Mouse (Mus musculus) liver, embryonic 15.5 days (tissue): Measurements from ENCODE around the gene Rnaseh2c. TPM values are rescaled to one million over a fixed set of nuclear protein-coding genes. Genes with fewer than 3 reads are reported as not detected.

Experiments
- ATAC-seq: fragments of 200-750 bp; cut with Nextera tagmentation; 2 replicates; pipeline ENCODE4 v1.8.0; 2017; ENCODE audit warnings: moderate number of reproducible peaks, mild to moderate bottlenecking, moderate library complexity; ENCODE audit not compliant: insufficient read depth
- H3K27ac ChIP-seq: fragments of 300-500 bp; sonication (generic); replicated peaks from 2 replicates; pipeline ENCODE4 v1.5.1; 2015; ENCODE audit warnings: mild to moderate bottlenecking, inconsistent platforms
- H3K27me3 ChIP-seq: fragments of 300-500 bp; sonication (generic); 2 replicates; pipeline ENCODE4 v1.6.1; 2015; ENCODE audit warnings: mild to moderate bottlenecking, inconsistent platforms
- H3K36me3 ChIP-seq: fragments of 300-500 bp; sonication (generic); replicated peaks from 2 replicates; pipeline ENCODE4 v1.6.1; 2015; ENCODE audit warnings: moderate library complexity, mild to moderate bottlenecking, inconsistent platforms
- H3K4me1 ChIP-seq: fragments of 300-500 bp; sonication (generic); replicated peaks from 2 replicates; pipeline ENCODE4 v1.6.1; 2015; ENCODE audit warnings: inconsistent platforms
- H3K4me2 ChIP-seq: fragments of 300-500 bp; sonication (generic); 2 replicates; pipeline ENCODE4 v1.6.1; 2015; ENCODE audit warnings: moderate library complexity, mild to moderate bottlenecking, inconsistent platforms
- H3K4me3 ChIP-seq: fragments of 300-500 bp; sonication (generic); replicated peaks from 2 replicates; pipeline ENCODE4 v1.5.1; 2015; ENCODE audit warnings: mild to moderate bottlenecking, inconsistent platforms
- H3K9ac ChIP-seq: fragments of 300-500 bp; sonication (generic); 2 replicates; pipeline ENCODE4 v1.6.1; 2015; ENCODE audit warnings: moderate library complexity, mild to moderate bottlenecking, inconsistent platforms
- H3K9me3 ChIP-seq: fragments of 300-500 bp; sonication (generic); replicated peaks from 2 replicates; pipeline ENCODE4 v1.6.1; 2016; ENCODE audit warnings: inconsistent platforms
- WGBS: fragments of 180-500 bp; shearing (Covaris S2); methylation state at CpG from one replicate; pipeline ENCODE4 v1.1.7; 2015; ENCODE audit warnings: mixed read lengths; ENCODE audit not compliant: insufficient replicate concordance; 5-methylcytosine and 5-hydroxymethylcytosine counted together
- polyA plus RNA-seq: library from polyadenylated mRNA; unstranded; fragments of >200 nt; fragmentation: Nextera tagmentation; extraction: Ambion mirVana; gene quantifications from 2 replicates; pipeline ENCODE4 v1.2.1, GENCODE M21; 2015

Rnaseh2c gene
- polyA plus RNA-seq, 1 experiment from 2014 or later: 122 TPM

DNA sequence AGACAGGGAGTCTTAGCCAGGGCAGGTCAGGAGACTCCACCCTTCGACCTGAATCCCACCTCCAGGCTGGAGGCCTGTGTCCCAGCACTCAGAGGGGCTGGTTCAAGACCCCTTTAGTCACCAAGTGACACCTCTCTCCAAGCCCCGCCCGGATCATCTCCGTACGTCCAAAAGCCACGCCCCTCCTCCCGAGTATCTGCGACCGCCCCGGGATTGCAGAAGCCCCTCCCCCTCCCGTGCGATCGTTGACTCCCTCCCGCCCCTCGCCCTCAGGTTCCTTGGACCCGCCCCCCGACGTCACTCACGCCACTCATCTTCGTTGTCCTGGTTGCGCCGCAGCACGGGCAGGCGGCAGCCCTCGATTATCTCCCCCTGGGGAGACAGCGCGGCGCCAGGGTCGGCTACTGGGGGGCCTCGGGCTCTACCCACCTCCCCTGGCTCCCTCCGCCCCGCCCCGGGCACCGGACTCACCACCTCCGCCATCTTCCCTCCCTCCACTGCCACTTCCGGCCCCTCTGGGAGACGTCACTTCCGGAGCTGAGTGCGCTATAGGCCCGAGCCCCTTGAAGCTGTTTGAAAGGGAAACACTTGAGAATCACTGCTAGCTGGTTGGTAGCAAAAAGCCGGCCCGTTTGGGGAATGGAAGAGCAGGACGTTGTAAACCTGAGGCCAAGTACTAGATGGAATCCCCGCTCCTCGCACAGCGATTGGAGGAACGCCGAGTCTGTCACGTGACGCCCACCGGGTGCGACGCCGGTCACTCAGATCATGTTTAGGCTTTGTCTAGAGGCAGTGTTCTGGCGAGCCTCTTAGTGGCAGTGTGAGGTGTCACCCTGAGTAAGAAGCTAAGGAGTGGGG is 8.1 kb downstream of the Rnaseh2c start, which contains the start of gene Kat5:
Kat5 (minus strand) TSS at position 691 of the 858 bp plus-strand sequence.
- Histone ChIP-seq H3K4me3 (peak within 1 kb of the TSS; percentile 74), H3K9ac (peak within 1 kb of the TSS; percentile 73), H3K27ac (peak within 1 kb of the TSS; percentile 90), H3K4me1 (peaks cover 55% of the 10 kb centered on the region), H3K36me3 (peaks cover 43% of the 10 kb centered on the region), H3K4me2 (peak within 1 kb of the TSS; percentile 84), H3K9me3 (no peaks in the 10 kb centered on the region), H3K27me3 (no peaks in the 10 kb centered on the region)
- WGBS: 1% methylated on average over 55 of the region's 55 CpGs
- ATAC-seq: peak; percentile 85

DNA sequence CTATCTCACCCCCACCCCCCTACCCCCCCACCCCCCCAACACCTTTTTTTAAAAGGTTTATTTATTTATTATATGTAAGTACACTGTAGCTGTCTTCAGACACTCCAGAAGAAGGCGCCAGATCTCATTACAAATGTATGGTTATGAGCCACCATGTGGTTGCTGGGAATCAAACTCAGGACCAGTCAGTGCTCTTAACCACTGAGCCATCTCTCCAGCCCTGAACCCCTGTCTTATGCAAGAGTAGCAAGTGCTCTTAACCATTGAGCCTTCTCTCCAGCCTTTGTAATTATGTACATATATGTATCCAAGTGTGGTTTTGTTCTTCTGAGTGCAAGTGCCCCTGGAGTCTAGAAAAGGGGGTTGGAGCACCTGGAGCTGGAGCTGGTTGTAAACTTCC is 10.3 kb downstream of the Rnaseh2c start:
- Histone ChIP-seq H3K27ac (no peak overlapping the region), H3K4me1 (peaks cover 55% of the 10 kb centered on the region), H3K4me2 (no peak overlapping the region), H3K9ac (no peak overlapping the region), H3K27me3 (no peaks in the 10 kb centered on the region), H3K36me3 (peaks cover 21% of the 10 kb centered on the region), H3K4me3 (no peak overlapping the region), H3K9me3 (no peaks in the 10 kb centered on the region)
- 94% methylated on average over 1 of the region's 1 CpGs for WGBS
- ATAC-seq: no peak

DNA sequence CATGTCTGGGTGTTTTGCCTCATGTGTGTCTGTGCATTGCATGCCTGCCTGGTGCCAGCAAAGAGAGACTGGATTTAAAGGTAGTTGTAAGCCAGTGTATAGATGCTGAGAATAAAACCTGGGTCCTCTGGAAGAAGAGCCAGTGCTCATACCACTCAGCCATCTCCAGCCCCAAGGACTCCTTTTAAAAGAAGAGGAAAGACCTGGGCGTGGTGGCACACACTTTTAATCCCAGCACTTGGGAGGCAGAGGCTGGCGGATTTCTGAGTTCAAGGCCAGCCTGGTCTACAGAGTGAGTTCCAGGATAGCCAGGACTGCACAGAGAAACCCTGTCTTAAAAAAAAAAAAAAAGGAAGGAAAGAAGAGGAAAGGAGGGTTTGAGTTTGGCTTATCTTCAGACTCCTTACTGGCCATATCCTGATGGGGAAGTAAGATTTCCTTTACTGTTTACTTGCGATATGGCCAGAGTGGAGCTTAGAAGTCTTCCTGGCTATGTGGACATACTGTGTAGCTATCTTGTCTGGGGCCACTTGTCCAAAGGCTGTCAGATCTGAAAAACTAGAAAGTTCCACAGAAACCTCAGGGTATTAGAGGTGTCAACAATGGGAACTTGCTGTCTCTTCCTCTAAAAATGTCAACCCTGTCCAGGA is 11.2 kb downstream of the Rnaseh2c start:
- Histone ChIP-seq H3K27me3 (no peaks in the 10 kb centered on the region), H3K36me3 (peaks cover 12% of the 10 kb centered on the region), H3K4me1 (peaks cover 55% of the 10 kb centered on the region), H3K9ac (0 out of 2 replicates have a peak overlapping the region, but pooled peaks have one; percentile 23), H3K4me3 (no peak overlapping the region), H3K9me3 (no peaks in the 10 kb centered on the region), H3K27ac (peak overlapping the region; percentile 39), H3K4me2 (no peak overlapping the region)
- ATAC-seq: no peak
- WGBS: 24% methylated on average over 3 of the region's 3 CpGs

DNA sequence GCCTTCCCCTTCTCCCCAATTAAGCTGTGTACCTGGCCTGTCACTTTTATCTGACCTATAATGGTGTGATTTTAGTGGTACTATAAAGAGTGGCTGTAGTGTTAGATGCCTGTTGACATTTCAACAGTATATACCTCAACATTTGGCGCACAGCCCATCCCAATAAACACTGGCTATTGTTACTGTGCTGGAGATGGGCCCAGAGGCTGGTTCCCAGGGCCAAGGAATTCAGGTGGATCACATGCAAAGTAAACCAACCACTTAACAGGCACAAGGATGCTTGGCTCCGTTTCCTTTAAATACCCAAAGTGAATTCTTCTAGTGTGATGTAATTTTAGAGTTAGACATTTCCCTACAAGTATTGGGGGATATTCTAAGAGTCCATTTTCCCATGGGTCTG is 13.3 kb downstream of the Rnaseh2c start:
- H3K4me3 ChIP-seq: no peak overlapping the region
- no peak overlapping the region for H3K4me2 ChIP-seq
- no peak overlapping the region for H3K27ac ChIP-seq
- no peak overlapping the region for H3K9ac ChIP-seq
- peaks cover 39% of the 10 kb centered on the region for H3K4me1 ChIP-seq
- no peaks in the 10 kb centered on the region for H3K36me3 ChIP-seq
- no peaks in the 10 kb centered on the region for H3K9me3 ChIP-seq
- no peak for ATAC-seq
- no peaks in the 10 kb centered on the region for H3K27me3 ChIP-seq
- 70% methylated on average over 2 of the region's 2 CpGs for WGBS

DNA sequence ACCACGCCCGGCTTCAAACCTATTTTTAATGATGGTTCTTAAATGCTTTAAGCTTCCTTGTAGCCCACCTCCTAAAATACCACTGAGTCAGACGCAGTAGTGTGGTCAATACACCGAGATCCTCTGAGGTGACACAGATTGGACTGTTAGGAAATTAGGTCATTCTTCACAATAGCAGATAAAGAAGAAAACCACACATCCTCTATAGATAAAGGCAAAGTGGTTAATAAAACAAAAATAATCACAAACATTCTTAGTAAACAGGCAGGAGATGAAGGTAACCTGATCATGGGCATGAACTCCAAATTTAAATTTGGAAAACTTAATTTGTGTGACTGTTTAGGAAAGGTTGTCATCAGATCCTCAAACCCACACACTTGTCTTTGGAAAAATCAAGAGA is 18.3 kb downstream of the Rnaseh2c start:
- Histone ChIP-seq H3K9me3 (no peaks in the 10 kb centered on the region), H3K4me2 (no peak overlapping the region), H3K9ac (no peak overlapping the region), H3K4me1 (no peaks in the 10 kb centered on the region), H3K27ac (no peak overlapping the region), H3K27me3 (peaks cover 6% of the 10 kb centered on the region; the same call in 1 of the 2 replicates), H3K4me3 (no peak overlapping the region), H3K36me3 (no peaks in the 10 kb centered on the region)
- no peak for ATAC-seq
- 39% methylated on average over 4 of the region's 4 CpGs for WGBS

DNA sequence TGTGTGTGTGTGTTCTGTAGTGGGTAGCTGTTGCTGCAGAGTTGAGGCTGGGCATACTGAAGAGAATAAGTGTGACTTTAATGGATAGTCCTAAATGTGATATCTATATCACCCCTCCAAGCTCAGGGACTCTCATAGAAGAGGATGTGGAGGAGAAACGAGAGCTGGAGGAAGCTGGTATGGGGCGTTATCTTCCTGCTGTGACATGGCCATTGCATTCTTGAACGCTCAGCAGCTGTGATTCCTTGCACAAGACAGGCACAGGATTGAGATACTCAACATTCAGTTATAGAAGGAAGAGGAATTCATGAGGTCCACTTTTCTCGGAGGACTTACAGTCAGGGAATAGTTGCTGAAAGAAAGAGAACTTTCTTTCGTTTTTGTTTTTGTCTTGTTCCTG is 20.2 kb downstream of the Rnaseh2c start:
- H3K4me1 ChIP-seq: no peaks in the 10 kb centered on the region
- ATAC-seq: no peak
- no peak overlapping the region for H3K4me3 ChIP-seq
- no peak overlapping the region for H3K4me2 ChIP-seq
- H3K27me3 ChIP-seq: peaks cover 6% of the 10 kb centered on the region; the same call in 1 of the 2 replicates
- no peak overlapping the region for H3K27ac ChIP-seq
- no peak overlapping the region for H3K9ac ChIP-seq
- no peaks in the 10 kb centered on the region for H3K9me3 ChIP-seq
- H3K36me3 ChIP-seq: no peaks in the 10 kb centered on the region
- 38% methylated on average over 5 of the region's 5 CpGs for WGBS

DNA sequence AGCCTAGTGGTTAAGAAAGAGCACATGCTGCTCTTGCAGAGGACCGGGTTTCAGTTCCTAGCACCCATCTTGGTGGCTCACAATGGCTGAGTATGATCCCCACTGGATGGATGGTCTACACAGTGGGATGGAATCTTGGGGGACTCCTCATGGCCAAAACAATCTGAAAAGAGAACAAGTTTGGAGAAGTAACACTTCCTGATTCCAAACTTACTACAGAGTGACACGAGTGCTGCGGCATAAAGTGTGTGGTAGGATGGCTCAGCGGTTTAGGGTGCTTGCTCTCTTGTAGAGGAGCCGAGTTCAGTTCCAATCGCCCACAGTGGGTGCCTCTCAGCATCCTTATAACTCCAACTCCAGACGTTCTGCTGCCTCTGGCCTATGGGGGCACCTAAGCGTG is 23.6 kb downstream of the Rnaseh2c start:
- Histone ChIP-seq H3K4me2 (no peak overlapping the region), H3K9ac (no peak overlapping the region), H3K4me3 (no peak overlapping the region), H3K27ac (no peak overlapping the region), H3K36me3 (no peaks in the 10 kb centered on the region), H3K4me1 (no peaks in the 10 kb centered on the region), H3K9me3 (no peaks in the 10 kb centered on the region), H3K27me3 (peaks cover 6% of the 10 kb centered on the region; the same call in 1 of the 2 replicates)
- 75% methylated on average over 8 of the region's 8 CpGs for whole genome bisulfite sequencing
- ATAC-seq: no peak

DNA sequence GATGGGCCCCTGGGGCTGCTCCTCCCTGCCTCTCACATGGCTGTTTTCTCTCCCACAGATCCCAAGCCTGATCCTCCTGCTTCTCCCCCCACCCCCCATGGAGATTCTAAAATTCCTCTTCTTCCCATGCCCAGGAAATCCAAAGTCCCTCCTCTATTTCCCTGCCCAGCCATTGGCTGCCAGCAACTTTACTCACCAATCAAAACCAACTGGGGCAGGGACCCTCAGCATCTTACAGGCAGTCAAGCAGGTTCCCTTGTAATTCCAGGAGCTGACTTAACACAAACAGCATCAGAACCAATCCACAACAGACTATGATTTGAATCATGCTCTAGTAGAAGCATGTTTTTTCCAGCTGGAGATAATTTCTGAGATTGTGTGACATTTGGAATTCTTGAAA is 28.2 kb downstream of the Rnaseh2c start:
- no peaks in the 10 kb centered on the region for H3K27me3 ChIP-seq
- no peak for ATAC-seq
- H3K4me2 ChIP-seq: no peak overlapping the region
- no peak overlapping the region for H3K4me3 ChIP-seq
- H3K9ac ChIP-seq: no peak overlapping the region
- H3K36me3 ChIP-seq: no peaks in the 10 kb centered on the region
- no peak overlapping the region for H3K27ac ChIP-seq
- H3K9me3 ChIP-seq: no peaks in the 10 kb centered on the region
- no peaks in the 10 kb centered on the region for H3K4me1 ChIP-seq

DNA sequence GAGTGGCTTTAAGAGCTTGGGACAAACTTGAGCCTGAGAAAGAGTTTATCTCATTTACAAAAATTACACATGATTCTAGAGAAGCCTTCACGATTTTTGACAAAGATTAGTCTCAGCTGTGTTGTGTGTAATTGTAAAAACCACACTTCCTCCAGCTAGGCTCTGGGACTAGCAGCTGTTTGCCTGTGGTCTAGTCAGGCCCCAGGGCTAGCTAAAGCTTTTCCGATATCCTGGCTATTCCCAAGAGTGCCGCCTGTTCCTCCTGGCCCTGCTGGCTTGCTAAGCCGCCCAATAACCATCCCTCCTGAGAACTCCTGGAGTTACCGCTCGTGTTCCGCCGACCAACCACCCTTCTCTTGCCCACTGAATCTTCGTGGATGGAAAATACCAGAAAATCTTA is 30.4 kb downstream of the Rnaseh2c start:
- Histone ChIP-seq H3K9ac (no peak overlapping the region), H3K4me1 (peaks cover 16% of the 10 kb centered on the region), H3K4me3 (no peak overlapping the region), H3K27me3 (no peaks in the 10 kb centered on the region), H3K36me3 (no peaks in the 10 kb centered on the region), H3K27ac (no peak overlapping the region), H3K4me2 (no peak overlapping the region), H3K9me3 (no peaks in the 10 kb centered on the region)
- WGBS: 61% methylated on average over 9 of the region's 9 CpGs
- no peak for ATAC-seq

DNA sequence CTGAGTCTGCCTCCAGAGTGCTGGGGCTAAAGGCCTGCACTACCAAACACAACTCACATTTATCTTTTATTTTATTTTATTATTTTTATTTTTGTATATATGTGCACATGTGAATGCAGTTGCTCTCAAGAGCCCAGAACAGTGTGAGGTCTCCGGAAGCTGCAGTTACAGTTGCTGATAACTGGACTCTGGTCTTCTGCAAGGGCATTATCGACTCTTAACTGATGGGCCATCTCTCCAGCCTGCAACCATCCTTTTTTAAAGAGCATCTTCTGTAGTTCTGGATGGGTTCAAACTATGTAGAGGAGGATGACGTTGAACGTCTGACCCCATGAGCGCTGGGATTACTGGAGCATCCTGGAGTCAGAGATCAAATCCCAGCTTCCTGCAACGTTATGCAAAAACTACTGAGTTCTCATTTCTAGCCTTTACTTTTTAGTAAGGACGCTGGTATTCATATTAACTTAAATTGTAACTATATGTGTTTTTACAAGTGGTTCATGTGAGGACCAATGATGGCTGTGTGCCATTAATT is 34.4 kb downstream of the Rnaseh2c start:
- H3K9ac ChIP-seq: no peak overlapping the region
- no peaks in the 10 kb centered on the region for H3K9me3 ChIP-seq
- no peak for ATAC-seq
- no peaks in the 10 kb centered on the region for H3K27me3 ChIP-seq
- H3K4me2 ChIP-seq: peak overlapping the region; percentile 97
- H3K36me3 ChIP-seq: peaks cover 22% of the 10 kb centered on the region
- 62% methylated on average over 7 of the region's 7 CpGs for WGBS
- peak overlapping the region; percentile 84; the same call in 1 of the 2 replicates for H3K4me3 ChIP-seq
- peaks cover 44% of the 10 kb centered on the region for H3K4me1 ChIP-seq
- H3K27ac ChIP-seq: no peak overlapping the region

DNA sequence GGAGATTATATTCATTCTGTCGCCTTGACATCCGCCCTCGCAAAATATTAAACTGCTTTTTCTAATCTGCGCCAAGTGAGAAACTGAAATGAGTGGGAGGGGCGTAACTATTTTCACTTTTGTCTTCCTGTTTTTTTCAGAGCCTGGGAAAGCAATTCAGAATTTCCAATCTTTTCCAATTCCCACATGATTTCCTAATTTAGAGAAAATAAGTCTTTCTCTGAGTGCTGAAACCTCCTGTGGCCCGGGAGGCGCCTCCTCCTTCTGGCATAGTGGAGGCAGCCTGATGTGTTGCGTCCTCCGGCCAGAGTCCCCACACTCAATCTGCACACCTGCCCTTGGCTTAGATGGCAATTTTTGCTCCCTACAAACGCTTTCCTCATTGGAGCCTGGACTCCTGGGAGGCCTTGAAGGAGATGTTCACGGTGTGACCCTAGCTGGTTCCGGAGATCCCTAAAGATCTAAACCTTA is 34.9 kb downstream of the Rnaseh2c start:
- WGBS: 40% methylated on average over 12 of the region's 12 CpGs
- peaks cover 27% of the 10 kb centered on the region for H3K36me3 ChIP-seq
- no peaks in the 10 kb centered on the region for H3K9me3 ChIP-seq
- peak overlapping the region; percentile 97 for H3K4me2 ChIP-seq
- H3K9ac ChIP-seq: peak overlapping the region; percentile 82
- peak overlapping the region; percentile 84 for H3K4me3 ChIP-seq
- H3K27me3 ChIP-seq: no peaks in the 10 kb centered on the region
- H3K27ac ChIP-seq: peak overlapping the region; percentile 85
- no peak for ATAC-seq
- peaks cover 49% of the 10 kb centered on the region for H3K4me1 ChIP-seq
